Mouse (Mus musculus) liver, embryonic 14.5 days (tissue): ENCODE data around the gene Map2k1. TPM values are rescaled to one million over a fixed set of nuclear protein-coding genes. Genes with fewer than 3 reads are reported as not detected.

ENCODE experiments used
- ATAC-seq: fragments of 200-750 bp; cut with Nextera tagmentation; 2 replicates; pipeline ENCODE4 v1.8.0; 2017; ENCODE audit warnings: moderate number of reproducible peaks, mild to moderate bottlenecking, moderate library complexity; ENCODE audit not compliant: insufficient read depth
- DNase-seq, 3 experiments: peaks; one replicate each; pipeline ENCODE4 v3.0.0-alpha.2; 2012 to 2013; ENCODE audit warnings: low read depth in 3 of 3, low spot score in 3 of 3
- H3K27ac ChIP-seq: fragments of 300-500 bp; sonication (generic); 2 replicates; pipeline ENCODE4 v1.5.1; 2014; ENCODE audit warnings: moderate library complexity, mild to moderate bottlenecking, control low read depth, inconsistent platforms
- H3K27me3 ChIP-seq: fragments of 300-500 bp; sonication (generic); 2 replicates; pipeline ENCODE4 v1.6.1; 2014; ENCODE audit warnings: mild to moderate bottlenecking, low read length, moderate library complexity; ENCODE audit not compliant: control insufficient read depth, insufficient read depth
- H3K36me3 ChIP-seq: fragments of 300-500 bp; sonication (generic); replicated peaks from 2 replicates; pipeline ENCODE4 v1.6.1; 2014; ENCODE audit warnings: low read depth; ENCODE audit not compliant: control insufficient read depth, insufficient read depth
- H3K4me1 ChIP-seq, 2 experiments: fragments of 200-500 bp in 1 of 2; fragments of 300-500 bp in 1 of 2; sonication (generic) in 1 of 2; replicated peaks; 2 replicates each; pipeline ENCODE4 v1.6.1; 2012 to 2014; ENCODE audit warnings: antibody characterized with exemption in 1 of 2, inconsistent platforms in 1 of 2, low read length in 1 of 2; ENCODE audit not compliant: control insufficient read depth in 2 of 2, insufficient read depth in 2 of 2
- H3K4me2 ChIP-seq: fragments of 300-500 bp; sonication (generic); 2 replicates; pipeline ENCODE4 v1.6.1; 2014; ENCODE audit warnings: low read depth, mild to moderate bottlenecking, control low read depth, moderate library complexity
- H3K4me3 ChIP-seq, 2 experiments: fragments of 200-500 bp in 1 of 2; fragments of 300-500 bp in 1 of 2; sonication (generic) in 1 of 2; 2 replicates each; pipeline ENCODE4 v1.5.1; 2012 to 2014; ENCODE audit warnings: low read depth in 2 of 2, low read length in 2 of 2, mild to moderate bottlenecking in 2 of 2, control low read depth in 1 of 2, inconsistent platforms in 1 of 2, moderate library complexity in 1 of 2; ENCODE audit not compliant: insufficient read depth in 1 of 2
- H3K9ac ChIP-seq: fragments of 300-500 bp; sonication (generic); replicated peaks from 2 replicates; pipeline ENCODE4 v1.6.1; 2014; ENCODE audit warnings: mild to moderate bottlenecking, control low read depth, moderate library complexity
- H3K9me3 ChIP-seq: fragments of 300-500 bp; sonication (generic); 2 replicates; pipeline ENCODE4 v1.6.1; 2016; ENCODE audit warnings: low read length, mixed read lengths; ENCODE audit not compliant: control insufficient read depth
- CTCF ChIP-seq: IDR thresholded peaks from 2 replicates; pipeline ENCODE4 v1.5.1; 2016; ENCODE audit warnings: antibody characterized with exemption, low read depth, control low read depth
- EP300 ChIP-seq: IDR thresholded peaks from 2 replicates; pipeline ENCODE4 v1.6.1; 2016; ENCODE audit warnings: antibody characterized with exemption, low read depth
- WGBS: fragments of 180-500 bp; shearing (Covaris S2); extraction: QIAGEN DNeasy Blood & Tissue Kit; methylation state at CpG from one replicate; pipeline ENCODE4 v1.1.7; 2014; ENCODE audit not compliant: insufficient replicate concordance; 5-methylcytosine and 5-hydroxymethylcytosine counted together
- polyA plus RNA-seq, 2 experiments: library from polyadenylated mRNA; depleted of rRNA in 1 of 2; stranded (reverse) in 1 of 2; unstranded in 1 of 2; fragments of >200 nt; fragmentation: Nextera tagmentation in 1 of 2; extraction: Ambion mirVana in 1 of 2; gene quantifications; 2 replicates each; pipeline versions ENCODE4 v1.2.1 to v1.2.3; 2012 to 2014

The Map2k1 gene
- polyA plus RNA-seq, 2 experiments = 13.5 to 25.7 TPM

DNA sequence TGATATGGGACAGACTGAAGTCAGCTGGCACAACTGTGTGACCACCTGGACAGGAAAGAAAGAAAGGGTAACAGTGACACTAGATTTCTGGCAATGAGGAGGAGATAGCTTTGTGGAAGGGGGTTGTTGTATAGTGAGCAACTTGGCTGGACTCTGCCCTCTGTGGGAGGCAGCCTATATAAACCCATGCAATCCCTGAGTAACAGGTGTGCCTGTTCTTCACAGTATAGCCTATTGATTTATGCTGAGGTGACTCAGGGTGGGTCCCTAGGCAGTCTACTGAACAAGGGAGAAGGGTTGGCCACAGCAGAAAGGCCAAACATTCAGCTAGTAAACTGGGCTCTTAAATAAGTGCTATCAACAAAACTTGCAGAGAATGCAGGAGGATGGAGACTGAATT, 27.6 kb downstream of the Map2k1 start:
- Histone ChIP-seq H3K27ac (no peak overlapping the region), H3K27me3 (no peaks in the 10 kb centered on the region), H3K36me3 (no peaks in the 10 kb centered on the region), H3K4me3 (no peak overlapping the region), H3K9ac (no peak overlapping the region), H3K4me2 (no peak overlapping the region), H3K4me1 (peaks cover 0 to 4% of the 10 kb centered on the region in 2 experiments; a peak in 2 of 4 replicates), H3K9me3 (no peaks in the 10 kb centered on the region)
- TF ChIP-seq EP300 (no peak), CTCF (no peak)
- no peak for ATAC-seq
- no peak for DNase-seq

DNA sequence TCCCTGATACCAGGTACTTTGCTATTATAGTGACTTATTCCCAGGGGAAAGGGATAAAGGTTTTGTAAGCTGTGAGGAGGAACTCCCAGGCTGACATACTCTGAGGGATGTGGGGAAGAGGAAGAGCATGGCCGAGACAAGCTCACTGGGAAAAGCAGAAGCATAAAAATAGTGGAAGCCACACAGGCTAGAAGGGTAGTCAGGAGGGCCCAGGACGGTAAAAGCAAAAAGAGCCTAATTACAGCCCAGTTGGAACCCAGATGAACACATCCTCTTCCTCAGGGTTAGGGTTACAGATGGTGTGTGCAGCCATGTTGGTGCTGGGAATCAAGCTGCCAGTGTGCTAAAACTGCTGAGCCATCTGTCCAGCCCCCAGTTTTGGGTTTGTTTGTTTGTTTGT, 31.3 kb downstream of the Map2k1 start:
- H3K36me3 ChIP-seq = no peaks in the 10 kb centered on the region
- H3K9ac ChIP-seq = no peak overlapping the region
- TF ChIP-seq CTCF (no peak), EP300 (no peak)
- no peaks in the 10 kb centered on the region for H3K27me3 ChIP-seq
- no peak for DNase-seq
- H3K9me3 ChIP-seq = no peaks in the 10 kb centered on the region
- WGBS = 35% methylated on average over 2 of the region's 2 CpGs
- no peak for ATAC-seq
- no peak overlapping the region for H3K4me2 ChIP-seq
- no peak overlapping the region for H3K4me3 ChIP-seq
- peaks cover 0 to 10% of the 10 kb centered on the region in 2 experiments; a peak in 2 of 4 replicates for H3K4me1 ChIP-seq
- H3K27ac ChIP-seq = no peak overlapping the region

DNA sequence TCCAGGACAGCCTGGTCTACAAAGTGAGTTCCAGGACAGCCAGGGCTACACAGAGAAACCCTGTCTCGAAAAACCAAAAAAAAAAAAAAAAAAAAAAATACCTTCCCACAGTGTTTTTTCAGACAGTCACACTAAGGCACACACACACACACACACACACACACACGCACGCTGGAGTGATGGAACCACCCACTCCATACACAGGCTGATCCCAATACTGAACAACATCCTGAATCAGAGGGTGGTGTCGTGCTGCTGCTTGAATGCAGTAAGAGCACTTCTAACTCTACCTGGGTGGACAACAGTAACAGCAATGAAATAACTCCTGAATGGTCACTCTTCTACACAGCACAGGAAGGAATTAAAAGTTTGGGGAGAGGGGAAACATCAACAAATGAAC, 32.0 kb downstream of the Map2k1 start:
- Histone ChIP-seq H3K27ac (no peak overlapping the region), H3K4me1 (peaks cover 0 to 10% of the 10 kb centered on the region in 2 experiments; a peak in 2 of 4 replicates), H3K4me2 (no peak overlapping the region), H3K9me3 (no peaks in the 10 kb centered on the region), H3K36me3 (no peaks in the 10 kb centered on the region), H3K4me3 (no peak overlapping the region), H3K27me3 (no peaks in the 10 kb centered on the region), H3K9ac (no peak overlapping the region)
- ATAC-seq (no peak), DNase-seq (no peak)
- TF ChIP-seq EP300 (no peak), CTCF (no peak)
- 62% methylated on average over 4 of the region's 4 CpGs for WGBS

DNA sequence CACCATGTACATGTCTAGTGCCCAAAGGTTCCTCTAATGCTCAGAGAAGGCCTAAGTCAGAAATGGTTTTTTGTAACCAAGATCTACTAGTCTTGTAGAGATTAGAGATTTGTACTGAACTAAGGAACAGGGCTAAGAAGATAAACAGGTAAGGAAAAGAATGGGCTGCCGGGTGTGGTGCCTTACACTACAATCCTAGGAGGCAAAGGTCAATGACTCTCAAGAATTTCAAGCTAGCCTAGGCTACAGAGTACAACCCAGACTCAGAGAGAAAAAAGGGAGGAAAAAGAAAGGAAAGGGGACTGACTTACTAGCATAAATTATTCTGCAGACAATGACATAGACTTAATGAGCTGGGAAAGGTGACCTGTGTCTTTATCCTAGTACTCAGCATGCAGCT, 32.8 kb downstream of the Map2k1 start:
- Histone ChIP-seq H3K9me3 (no peaks in the 10 kb centered on the region), H3K36me3 (no peaks in the 10 kb centered on the region), H3K27ac (no peak overlapping the region), H3K27me3 (no peaks in the 10 kb centered on the region), H3K9ac (no peak overlapping the region), H3K4me1 (peaks cover 0 to 8% of the 10 kb centered on the region in 2 experiments; a peak in 2 of 4 replicates), H3K4me3 (no peak overlapping the region), H3K4me2 (no peak overlapping the region)
- 59% methylated on average over 1 of the region's 1 CpGs for WGBS
- TF ChIP-seq CTCF = no peak
- TF ChIP-seq EP300 = no peak
- no peak for ATAC-seq
- no peak for DNase-seq

GRCm38 (mm10) chr9:64219772-64220420, 33.5 kb downstream of the Map2k1 start:
- ATAC-seq (no peak), DNase-seq (no peak)
- Histone ChIP-seq H3K27me3 (no peaks in the 10 kb centered on the region), H3K9ac (no peak overlapping the region), H3K27ac (no peak overlapping the region), H3K36me3 (no peaks in the 10 kb centered on the region), H3K9me3 (no peaks in the 10 kb centered on the region), H3K4me3 (no peak overlapping the region), H3K4me2 (no peak overlapping the region), H3K4me1 (peaks cover 0 to 8% of the 10 kb centered on the region in 2 experiments; a peak in 2 of 4 replicates)
- 74% methylated on average over 10 of the region's 10 CpGs for WGBS
- no peak for TF ChIP-seq CTCF
- no peak for TF ChIP-seq EP300
